Mouse (Mus musculus): ENCODE measurements at regions not wholly inside any gene's neighbourhood (a gene's known extent, or its start where the extent isn't known, plus 50 kb on each side); places are given as distances from the start of the nearest gene placed in this dataset.

- Histone ChIP-seq H3K9me3 (ENCODE audit: control insufficient read depth, low read length) (no peaks in the 10 kb centered on the region), H3K4me1 (ENCODE audit: control insufficient read depth, insufficient read depth, low read length) (no peaks in the 10 kb centered on the region), H3K36me3 (ENCODE audit: control insufficient read depth, insufficient read depth, low read length) (no peaks in the 10 kb centered on the region), H3K9ac (ENCODE audit: low read depth, low read length) (no peak overlapping the region), H3K4me3 (ENCODE audit: low read length) (no peak overlapping the region), H3K27me3 (replicated peaks; ENCODE audit: control insufficient read depth, insufficient read depth, low read length) (no peaks in the 10 kb centered on the region), H3K27ac (ENCODE audit: low read length) (no peak overlapping the region), H3K4me2 (ENCODE audit: low read depth, low read length) (no peak overlapping the region)
- ATAC-seq, result no peak
- 74% methylated on average over 1 of the region's 1 CpGs for whole genome bisulfite sequencing
Measured at GRCm38 (mm10) chr17:59746106-59746505, 732.9 kb upstream of the Nudt12 start.

Data from intestine, embryonic 16.5 days (tissue).